Mouse (Mus musculus) heart, postnatal 4 days (tissue): ENCODE data around the gene Gm43552. TPM values are rescaled to one million over a fixed set of nuclear protein-coding genes. Genes with fewer than 3 reads are reported as not detected.

Experiments
- DNase-seq: peaks from one replicate; pipeline ENCODE4 v3.0.0; 2021
- total RNA-seq, 2 experiments: library from RNA; stranded (reverse); gene quantifications; 2 replicates each; pipeline ENCODE4 v1.2.3; 2021

Gm43552 gene
- total RNA-seq, 2 experiments from 2014 or later = 3.5 TPM; not detected in 1

GRCm38 (mm10) chr5:65435806-65436561 is 56.6 kb downstream of the Gm43552 start, which contains the start of gene Ugdh:
Gene Ugdh, minus strand, starts transcription at chr5:65435949.
- peak; percentile 98 for DNase-seq

- DNase-seq = no peak
These were observed 57.2 kb downstream of the Gm43552 start for GRCm38 (mm10) chr5:65435363-65435805.

GRCm38 (mm10) chr5:65434471-65435362 is 57.9 kb downstream of the Gm43552 start:
- DNase-seq = no peak

- DNase-seq = no peak
These were observed 63.2 kb downstream of the Gm43552 start for GRCm38 (mm10) chr5:65429441-65429840.

- no peak for DNase-seq
These were observed 64.3 kb downstream of the Gm43552 start for GRCm38 (mm10) chr5:65428321-65428720.

GRCm38 (mm10) chr5:65425251-65425650 is 67.4 kb downstream of the Gm43552 start:
- DNase-seq = no peak

GRCm38 (mm10) chr5:65424215-65424614 is 68.4 kb downstream of the Gm43552 start:
- no peak for DNase-seq

- DNase-seq = no peak
These were observed 69.8 kb downstream of the Gm43552 start for GRCm38 (mm10) chr5:65422803-65423202.

GRCm38 (mm10) chr5:65420822-65421221 is 71.8 kb downstream of the Gm43552 start:
- no peak for DNase-seq

GRCm38 (mm10) chr5:65419136-65419535 is 73.5 kb downstream of the Gm43552 start:
- no peak for DNase-seq

- DNase-seq = peak; percentile 42
These were observed 76.8 kb downstream of the Gm43552 start for GRCm38 (mm10) chr5:65415653-65416458.

GRCm38 (mm10) chr5:65407989-65408388 is 84.6 kb downstream of the Gm43552 start:
- no peak for DNase-seq

GRCm38 (mm10) chr5:65401251-65401994 is 91.2 kb downstream of the Gm43552 start:
- DNase-seq = peak; percentile 89

GRCm38 (mm10) chr5:65394425-65394824 is 98.2 kb downstream of the Gm43552 start:
- DNase-seq = no peak

- DNase-seq = no peak
These were observed 100.9 kb downstream of the Gm43552 start for GRCm38 (mm10) chr5:65391753-65392152.

GRCm38 (mm10) chr5:65390648-65391644 is 101.7 kb downstream of the Gm43552 start, which contains the start of the genes Rpl9 and Lias:
Gene Rpl9, minus strand, starts transcription at chr5:65391444.
Gene Lias, plus strand, starts transcription at chr5:65391497.
- DNase-seq = peak; percentile 99

- no peak for DNase-seq
These were observed 105.4 kb downstream of the Gm43552 start for GRCm38 (mm10) chr5:65387008-65387867.

GRCm38 (mm10) chr5:65385704-65386103 is 106.9 kb downstream of the Gm43552 start:
- DNase-seq = no peak
